Mouse (Mus musculus): ENCODE measurements around the gene Gm45021. TPM values are rescaled to one million over a fixed set of nuclear protein-coding genes. Genes with fewer than 3 reads are reported as not detected.

Gene Gm45021
- polyA plus RNA-seq, 1 experiment, result 1.1 TPM

- Histone ChIP-seq H3K4me1 (ENCODE audit: control insufficient read depth, insufficient read depth, low read length) (peaks cover 2% of the 10 kb centered on the region; the same call in 1 of the 2 replicates), H3K4me3 (ENCODE audit: insufficient read depth, low read length) (no peak overlapping the region), H3K27ac (ENCODE audit: insufficient read depth, low read length) (no peak overlapping the region)
- TF ChIP-seq POLR2A (IDR thresholded peaks at IDR 0.05; ENCODE audit: extremely low read depth, insufficient read depth, low read length), result no peak
- no peak for TF ChIP-seq CTCF (IDR thresholded peaks at IDR 0.05; ENCODE audit: extremely low read depth, insufficient read depth, low read length)
These were observed 2.5 kb downstream of the Gm45021 start for GRCm38 (mm10) chr6:48591871-48592270.

GRCm38 (mm10) chr6:48593158-48594042 lies 4.0 kb downstream of the Gm45021 start, which contains the start of the genes Repin1 and Gm44965:
Gene Repin1, plus strand, starts transcription at chr6:48593883.
Gene Gm44965, plus strand, starts transcription at chr6:48593941.
- TF ChIP-seq CTCF (IDR thresholded peaks at IDR 0.05; ENCODE audit: extremely low read depth, insufficient read depth, low read length), result no peak
- TF ChIP-seq POLR2A (IDR thresholded peaks at IDR 0.05; ENCODE audit: extremely low read depth, insufficient read depth, low read length), result 0 out of 2 replicates have a peak, but pooled peaks have one; percentile 10

GRCm38 (mm10) chr6:48594043-48594738 lies 4.8 kb downstream of the Gm45021 start:
- Histone ChIP-seq H3K4me1 (ENCODE audit: control insufficient read depth, insufficient read depth, low read length) (peaks cover 2% of the 10 kb centered on the region; the same call in 1 of the 2 replicates), H3K27ac (ENCODE audit: insufficient read depth, low read length) (peak overlapping the region; percentile 99), H3K4me3 (ENCODE audit: insufficient read depth, low read length) (peak overlapping the region; percentile 65)
- TF ChIP-seq POLR2A (IDR thresholded peaks at IDR 0.05; ENCODE audit: extremely low read depth, insufficient read depth, low read length) (peak; percentile 58; the same call in 1 of the 2 replicates), CTCF (IDR thresholded peaks at IDR 0.05; ENCODE audit: extremely low read depth, insufficient read depth, low read length) (no peak)

More at GRCm38 (mm10) chr6:48593158-48594042, 4.0 kb downstream of the Gm45021 start, which contains the start of the genes Repin1 and Gm44965:
- Histone ChIP-seq H3K27ac (ENCODE audit: insufficient read depth, low read length) (peak within 1 kb of the TSS; percentile 99), H3K4me1 (ENCODE audit: control insufficient read depth, insufficient read depth, low read length) (peaks cover 2% of the 10 kb centered on the region; the same call in 1 of the 2 replicates), H3K4me3 (ENCODE audit: insufficient read depth, low read length) (peak within 1 kb of the TSS; percentile 65)

GRCm38 (mm10) chr6:48595278-48595677 lies 5.9 kb downstream of the Gm45021 start:
- TF ChIP-seq POLR2A (IDR thresholded peaks at IDR 0.05; ENCODE audit: extremely low read depth, insufficient read depth, low read length), result no peak
- no peak for TF ChIP-seq CTCF (IDR thresholded peaks at IDR 0.05; ENCODE audit: extremely low read depth, insufficient read depth, low read length)
- Histone ChIP-seq H3K4me3 (ENCODE audit: insufficient read depth, low read length) (peak overlapping the region; percentile 65; the same call in 1 of the 2 replicates), H3K27ac (ENCODE audit: insufficient read depth, low read length) (no peak overlapping the region), H3K4me1 (ENCODE audit: control insufficient read depth, insufficient read depth, low read length) (peaks cover 2% of the 10 kb centered on the region; the same call in 1 of the 2 replicates)

- Histone ChIP-seq H3K4me1 (ENCODE audit: control insufficient read depth, insufficient read depth, low read length) (peaks cover 4% of the 10 kb centered on the region; the same call in 1 of the 2 replicates), H3K4me3 (ENCODE audit: insufficient read depth, low read length) (no peak overlapping the region), H3K27ac (ENCODE audit: insufficient read depth, low read length) (no peak overlapping the region)
- no peak for TF ChIP-seq CTCF (IDR thresholded peaks at IDR 0.05; ENCODE audit: extremely low read depth, insufficient read depth, low read length)
These were observed 7.3 kb downstream of the Gm45021 start for GRCm38 (mm10) chr6:48596545-48597232.

- Histone ChIP-seq H3K4me1 (ENCODE audit: control insufficient read depth, insufficient read depth, low read length) (peaks cover 4% of the 10 kb centered on the region; the same call in 1 of the 2 replicates), H3K4me3 (ENCODE audit: insufficient read depth, low read length) (no peak overlapping the region), H3K27ac (ENCODE audit: insufficient read depth, low read length) (no peak overlapping the region)
- no peak for TF ChIP-seq POLR2A (IDR thresholded peaks at IDR 0.05; ENCODE audit: extremely low read depth, insufficient read depth, low read length)
- no peak for TF ChIP-seq CTCF (IDR thresholded peaks at IDR 0.05; ENCODE audit: extremely low read depth, insufficient read depth, low read length)
These were observed 7.8 kb downstream of the Gm45021 start for GRCm38 (mm10) chr6:48597233-48597625.

- Histone ChIP-seq H3K4me3 (ENCODE audit: insufficient read depth, low read length) (no peak overlapping the region), H3K27ac (ENCODE audit: insufficient read depth, low read length) (peak overlapping the region; percentile 55; the same call in 1 of the 2 replicates), H3K4me1 (ENCODE audit: control insufficient read depth, insufficient read depth, low read length) (peaks cover 3% of the 10 kb centered on the region; the same call in 1 of the 2 replicates)
- TF ChIP-seq POLR2A (IDR thresholded peaks at IDR 0.05; ENCODE audit: extremely low read depth, insufficient read depth, low read length) (no peak), CTCF (IDR thresholded peaks at IDR 0.05; ENCODE audit: extremely low read depth, insufficient read depth, low read length) (no peak)
These were observed 11.2 kb downstream of the Gm45021 start for GRCm38 (mm10) chr6:48600594-48600993.

- Histone ChIP-seq H3K27ac (ENCODE audit: insufficient read depth, low read length) (peak within 1 kb of the TSS; percentile 82), H3K4me3 (ENCODE audit: insufficient read depth, low read length) (peak within 1 kb of the TSS; percentile 66)
These were observed 12.1 kb downstream of the Gm45021 start, which contains the start of gene Zfp775 for GRCm38 (mm10) chr6:48601271-48602079. Gene Zfp775, plus strand, starts transcription at chr6:48602063.

More at GRCm38 (mm10) chr6:48601271-48602079, 12.1 kb downstream of the Gm45021 start, which contains the start of gene Zfp775:
- TF ChIP-seq CTCF (IDR thresholded peaks at IDR 0.05; ENCODE audit: extremely low read depth, insufficient read depth, low read length) (no peak), POLR2A (IDR thresholded peaks at IDR 0.05; ENCODE audit: extremely low read depth, insufficient read depth, low read length) (peak; percentile 72; the same call in 1 of the 2 replicates)
- H3K4me1 ChIP-seq (ENCODE audit: control insufficient read depth, insufficient read depth, low read length), result peaks cover 3% of the 10 kb centered on the region; the same call in 1 of the 2 replicates
